Mouse (Mus musculus): Measurements from ENCODE around the gene Aoc3.
"Not testable (repeated sequence)": the region's sequence is repeated elsewhere in the genome, so short reads cannot be mapped to it uniquely, and the experiment has no call there.

Gene Aoc3

GRCm38 (mm10) chr11:101328941-101329635 is 1.3 kb upstream of the Aoc3 start:
- DNase-seq: no peak

- DNase-seq: not testable (repeated sequence)
These were observed 556 bp downstream of the Aoc3 start for GRCm38 (mm10) chr11:101330961-101331360.

- DNase-seq: no peak
These were observed 2.1 kb downstream of the Aoc3 start for GRCm38 (mm10) chr11:101332537-101332936.

GRCm38 (mm10) chr11:101334023-101334422 is 3.6 kb downstream of the Aoc3 start:
- no peak for DNase-seq

DNA sequence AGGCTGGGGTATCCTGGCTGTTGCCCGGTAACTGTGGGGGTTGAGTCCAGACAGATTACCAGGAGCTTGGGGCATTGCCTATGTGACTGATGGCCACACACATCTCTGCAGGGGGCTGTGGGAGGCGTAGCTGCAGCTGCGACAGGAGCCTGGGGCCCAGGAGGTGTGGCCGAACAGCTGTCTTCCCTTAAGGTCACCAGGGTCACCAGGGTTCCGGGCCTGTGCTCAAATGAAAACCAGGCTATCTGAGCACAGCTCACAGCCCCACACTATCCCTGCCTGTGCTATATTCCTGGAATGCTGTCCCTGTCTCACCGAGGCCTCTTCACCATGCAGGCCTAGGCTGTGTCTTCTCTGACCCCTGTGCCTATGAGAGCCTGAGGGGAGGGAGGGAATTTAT is 4.1 kb downstream of the Aoc3 start:
- DNase-seq: no peak

DNA sequence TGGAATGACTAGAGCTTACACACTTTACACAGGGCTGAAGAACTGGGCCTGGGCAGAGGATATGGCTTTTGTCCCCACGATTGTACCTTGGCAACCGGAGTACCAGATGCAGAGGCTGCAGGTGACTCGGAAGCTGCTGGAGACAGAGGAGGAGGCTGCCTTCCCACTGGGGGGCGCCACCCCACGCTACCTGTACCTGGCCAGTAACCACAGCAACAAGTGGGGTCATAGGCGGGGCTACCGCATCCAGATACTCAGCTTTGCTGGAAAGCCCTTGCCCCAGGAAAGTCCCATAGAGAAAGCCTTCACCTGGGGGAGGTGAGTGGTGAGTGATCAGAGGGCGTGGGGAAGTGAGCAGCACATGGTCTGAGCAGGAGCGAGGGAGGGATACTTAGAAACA is 5.3 kb downstream of the Aoc3 start:
- peak; percentile 64 for DNase-seq

DNA sequence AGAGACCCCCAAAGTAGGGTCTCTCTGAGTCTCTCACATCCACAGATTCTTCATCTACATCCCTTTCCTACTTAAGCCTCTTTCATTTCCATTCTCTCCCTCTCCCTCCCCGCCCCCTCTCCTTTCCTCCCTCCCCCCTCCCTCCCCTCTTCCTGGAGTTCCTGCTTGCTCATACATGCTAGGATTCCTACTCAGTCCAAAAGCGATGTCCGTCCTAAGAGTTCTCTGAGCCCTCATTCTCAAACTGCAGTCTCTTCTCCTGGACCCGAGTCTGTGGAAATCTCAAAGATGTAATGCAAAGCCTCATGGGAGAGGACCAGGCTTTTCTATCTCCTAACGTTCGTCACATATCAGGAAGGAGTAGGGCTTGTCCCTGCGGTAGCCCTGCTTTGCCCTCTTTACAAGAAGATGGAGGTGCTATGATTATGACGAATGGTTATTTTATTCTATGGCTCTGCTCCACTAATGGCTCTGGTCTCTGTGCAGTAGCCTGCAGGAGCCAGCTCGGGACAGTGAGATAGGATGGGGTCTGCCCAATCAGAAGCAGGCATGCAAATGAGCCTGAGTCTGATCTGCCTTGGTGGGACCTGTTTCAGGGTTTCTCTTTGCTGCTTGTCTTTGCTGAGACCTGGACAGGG is 7.8 kb downstream of the Aoc3 start:
- DNase-seq: peak; percentile 49

- DNase-seq: no peak
These were observed 16.8 kb downstream of the Aoc3 start for GRCm38 (mm10) chr11:101347083-101347775.

GRCm38 (mm10) chr11:101348774-101349173 is 18.4 kb downstream of the Aoc3 start:
- no peak for DNase-seq

DNA sequence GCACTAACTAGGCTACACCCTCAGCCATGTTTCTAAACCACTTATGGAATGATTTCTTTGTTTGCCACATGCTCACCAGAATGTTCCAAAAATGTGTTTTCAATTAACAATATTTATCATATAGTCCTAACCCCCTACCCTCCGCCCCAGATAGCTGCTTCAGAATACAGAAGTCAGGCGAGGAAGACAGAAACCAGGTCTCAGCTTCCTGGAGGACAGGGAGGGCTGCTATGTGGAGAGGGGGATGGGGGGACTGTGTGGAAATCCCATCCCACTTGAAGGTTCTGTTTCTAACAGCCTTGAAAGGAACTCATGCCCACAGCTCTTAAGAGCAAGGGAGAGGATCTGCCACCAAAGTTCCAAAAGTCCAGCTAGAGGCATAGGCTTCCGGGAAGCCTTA is 18.8 kb downstream of the Aoc3 start:
- no peak for DNase-seq

- no peak for DNase-seq
These were observed 20.8 kb downstream of the Aoc3 start for GRCm38 (mm10) chr11:101351100-101351720.

DNA sequence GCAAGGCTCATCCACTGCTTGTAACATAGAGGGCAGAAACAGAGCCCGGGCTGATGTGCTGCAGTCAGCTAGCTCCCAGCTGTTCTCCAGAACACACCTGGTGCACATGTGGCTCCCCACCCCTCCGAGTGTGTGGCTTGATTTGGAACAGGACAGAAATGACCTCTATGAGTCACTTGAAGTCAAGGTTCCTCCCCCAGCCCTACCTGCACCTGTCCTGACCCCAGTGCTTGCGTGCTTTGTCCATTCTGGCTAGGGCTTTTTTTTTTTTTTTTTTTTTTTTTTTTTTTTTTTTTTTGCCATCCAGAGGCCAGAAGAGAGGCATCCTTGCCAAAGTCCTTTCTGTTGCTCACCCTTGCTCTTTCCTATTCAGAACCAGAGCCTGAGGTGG is 21.3 kb downstream of the Aoc3 start:
- DNase-seq: no peak

- DNase-seq: no peak
These were observed 23.0 kb downstream of the Aoc3 start for GRCm38 (mm10) chr11:101353436-101353835.

- peak; percentile 34 for DNase-seq
These were observed 24.1 kb downstream of the Aoc3 start for GRCm38 (mm10) chr11:101354438-101355010.

DNA sequence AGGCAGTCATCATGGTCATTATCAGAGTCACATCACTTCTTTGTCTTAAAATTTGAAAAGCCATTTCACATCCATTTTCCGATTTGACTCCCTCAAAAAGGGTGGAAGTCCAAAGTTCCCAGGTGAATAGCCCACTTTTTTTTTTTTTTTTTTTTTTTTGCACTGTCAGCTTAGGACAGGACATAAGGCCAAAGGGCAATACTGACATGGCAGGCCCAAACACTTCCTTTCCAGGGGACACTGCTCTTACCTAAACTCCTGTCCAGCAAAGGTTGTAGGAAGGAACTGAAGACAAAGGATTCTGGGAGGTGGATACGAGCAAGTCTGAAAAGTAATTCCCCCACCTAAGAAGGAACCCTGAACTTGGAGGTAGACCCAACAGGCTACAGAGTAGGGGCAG is 25.5 kb downstream of the Aoc3 start:
- no peak for DNase-seq

- no peak for DNase-seq
These were observed 27.2 kb downstream of the Aoc3 start for GRCm38 (mm10) chr11:101357505-101358182.

DNA sequence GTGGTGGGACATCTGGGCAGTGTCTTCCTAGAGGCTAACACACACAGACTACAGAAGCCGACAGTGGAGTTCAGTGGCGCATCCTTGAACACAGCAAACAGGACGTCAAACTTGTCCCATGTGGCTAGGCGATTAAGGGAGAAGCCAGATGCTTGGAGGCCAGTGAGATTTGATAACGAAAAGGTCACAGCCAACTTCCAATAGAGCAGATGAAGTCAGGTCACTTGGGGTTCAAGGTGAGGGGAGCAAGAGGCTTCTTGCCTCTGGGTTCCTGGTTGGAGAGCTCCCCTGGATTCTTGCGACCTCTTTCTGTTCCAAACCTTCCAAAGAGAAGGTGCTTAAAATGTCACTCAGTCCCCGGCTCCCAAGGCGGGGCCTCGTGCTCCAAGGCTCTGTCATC is 29.4 kb downstream of the Aoc3 start:
- DNase-seq: no peak

- peak; percentile 58 for DNase-seq
These were observed 30.3 kb downstream of the Aoc3 start for GRCm38 (mm10) chr11:101360651-101361113.

- DNase-seq: no peak
These were observed 34.1 kb downstream of the Aoc3 start for GRCm38 (mm10) chr11:101364531-101364931.

DNA sequence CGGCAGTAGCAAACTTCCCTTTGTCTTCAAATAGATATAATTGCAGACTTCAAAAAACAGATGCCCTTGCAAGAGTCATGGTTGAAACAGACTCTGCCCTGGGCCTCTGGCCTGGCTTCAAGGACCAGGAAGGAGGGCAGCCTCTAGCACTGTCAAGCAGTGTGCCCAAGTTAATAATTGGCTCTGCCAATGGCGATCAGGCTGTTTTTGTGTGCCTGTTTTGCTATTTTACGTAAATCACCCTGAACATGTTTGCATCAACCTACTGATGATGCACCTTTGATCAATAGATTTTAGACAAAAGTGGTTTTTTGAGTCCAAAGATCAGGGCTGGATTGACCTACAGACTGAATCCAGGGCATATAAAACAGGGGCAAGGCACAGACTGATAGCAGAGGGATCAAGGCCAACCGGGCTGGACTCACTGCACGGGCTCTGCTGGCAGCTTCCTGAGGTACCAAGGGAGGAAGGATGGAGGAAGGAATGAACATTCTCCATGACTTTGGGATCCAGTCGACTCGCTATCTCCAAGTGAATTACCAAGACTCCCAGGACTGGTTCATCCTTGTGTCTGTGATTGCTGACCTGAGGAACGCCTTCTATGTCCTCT is 37.0 kb downstream of the Aoc3 start, which contains the start of gene G6pc:
Gene G6pc, plus strand, starts transcription at position 236 of the 610 bp plus-strand sequence.
- DNase-seq: no peak

GRCm38 (mm10) chr11:101370141-101370540 is 39.7 kb downstream of the Aoc3 start:
- DNase-seq: no peak

- no peak for DNase-seq
These were observed 44.1 kb downstream of the Aoc3 start for GRCm38 (mm10) chr11:101374421-101374938.
